Mouse (Mus musculus) limb, embryonic 12.5 days (tissue): ENCODE measurements at regions not wholly inside any gene's neighbourhood (a gene's known extent, or its start where the extent isn't known, plus 50 kb on each side); places are given as distances from the start of the nearest gene placed in this dataset.
"Not testable (repeated sequence)": the region's sequence is repeated elsewhere in the genome, so short reads cannot be mapped to it uniquely, and the experiment has no call there.

ENCODE experiments used
- ATAC-seq: fragments of 200-750 bp; cut with Nextera tagmentation; 2 replicates; pipeline ENCODE4 v1.8.0; 2017; ENCODE audit warnings: low read depth, moderate TSS enrichment; ENCODE audit not compliant: insufficient number of reproducible peaks, insufficient read depth, low FRiP score, low TSS enrichment
- H3K27ac ChIP-seq: fragments of 300-500 bp; sonication (generic); 2 replicates; pipeline ENCODE4 v1.5.1; 2016; ENCODE audit warnings: mild to moderate bottlenecking, moderate library complexity
- H3K27me3 ChIP-seq: fragments of 300-500 bp; sonication (generic); 2 replicates; pipeline ENCODE4 v1.6.1; 2016; ENCODE audit warnings: mild to moderate bottlenecking, moderate library complexity
- H3K36me3 ChIP-seq: fragments of 300-500 bp; sonication (generic); 2 replicates; pipeline ENCODE4 v1.6.1; 2016; ENCODE audit warnings: mild to moderate bottlenecking, moderate library complexity
- H3K4me1 ChIP-seq: fragments of 300-500 bp; sonication (generic); replicated peaks from 2 replicates; pipeline ENCODE4 v1.6.1; 2016
- H3K4me2 ChIP-seq: fragments of 300-500 bp; sonication (generic); 2 replicates; pipeline ENCODE4 v1.6.1; 2016; ENCODE audit warnings: mild to moderate bottlenecking, moderate library complexity
- H3K4me3 ChIP-seq: fragments of 300-500 bp; sonication (generic); replicated peaks from 2 replicates; pipeline ENCODE4 v1.5.1; 2016; ENCODE audit warnings: mild to moderate bottlenecking
- H3K9ac ChIP-seq: fragments of 300-500 bp; sonication (generic); replicated peaks from 2 replicates; pipeline ENCODE4 v1.6.1; 2016; ENCODE audit warnings: mild to moderate bottlenecking, moderate library complexity
- H3K9me3 ChIP-seq: fragments of 300-500 bp; sonication (generic); 2 replicates; pipeline ENCODE4 v1.6.1; 2016; ENCODE audit warnings: mild to moderate bottlenecking, moderate library complexity
- WGBS: fragments of 180-500 bp; shearing (Covaris S2); methylation state at CpG from one replicate; pipeline ENCODE4 v1.1.7; 2016; 5-methylcytosine and 5-hydroxymethylcytosine counted together

DNA sequence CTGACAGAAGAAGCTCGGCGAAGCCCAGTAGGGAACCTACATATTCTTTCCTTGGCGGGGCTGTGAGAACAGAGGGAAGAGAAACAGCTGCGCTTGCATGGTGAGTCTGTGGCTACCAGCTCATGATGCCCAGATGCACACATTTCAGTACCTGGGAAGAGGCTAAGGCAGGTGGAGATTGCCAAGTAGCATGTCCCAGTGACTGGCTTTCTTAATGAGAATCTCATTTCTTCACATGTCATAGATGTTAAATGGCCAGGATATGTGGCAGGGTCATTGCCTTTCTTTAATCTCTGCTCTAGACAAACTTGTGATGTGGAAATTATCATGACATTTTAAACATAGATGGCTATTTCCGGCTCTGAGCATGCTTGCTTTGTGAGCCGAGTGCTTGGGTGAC, 109.5 kb upstream of the Tns3 start:
- Histone ChIP-seq H3K9ac (no peak overlapping the region), H3K4me2 (no peak overlapping the region), H3K27me3 (no peaks in the 10 kb centered on the region), H3K36me3 (no peaks in the 10 kb centered on the region), H3K27ac (no peak overlapping the region), H3K4me1 (0 out of 2 replicates have a peak, but pooled peaks cover 7% of the 10 kb centered on the region), H3K4me3 (no peak overlapping the region), H3K9me3 (no peaks in the 10 kb centered on the region)
- WGBS, result 77% methylated on average over 6 of the region's 6 CpGs
- ATAC-seq, result no peak

DNA sequence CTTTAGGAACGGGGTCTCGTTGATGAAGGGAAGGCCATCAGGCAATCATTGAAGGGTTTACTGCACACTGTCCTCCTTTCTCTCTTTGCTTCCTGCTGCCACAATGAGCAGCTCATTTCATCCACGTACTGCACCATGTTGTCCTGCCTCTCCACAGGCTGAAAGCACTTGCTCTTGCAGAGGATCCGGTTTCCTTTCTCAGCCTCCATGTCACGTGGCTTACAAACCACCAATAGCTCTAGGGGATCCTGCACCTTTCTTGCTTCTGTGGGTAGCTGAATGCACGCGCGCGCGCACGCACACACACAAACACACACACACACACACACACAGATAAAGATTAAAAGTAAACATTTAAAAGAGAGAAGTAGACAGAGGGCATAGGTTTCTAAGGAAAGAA, 108.9 kb upstream of the Tns3 start:
- Histone ChIP-seq H3K9ac (no peak overlapping the region), H3K4me2 (no peak overlapping the region), H3K27ac (no peak overlapping the region), H3K4me1 (0 out of 2 replicates have a peak, but pooled peaks cover 7% of the 10 kb centered on the region), H3K27me3 (no peaks in the 10 kb centered on the region), H3K4me3 (no peak overlapping the region), H3K36me3 (no peaks in the 10 kb centered on the region), H3K9me3 (no peaks in the 10 kb centered on the region)
- ATAC-seq, result no peak
- 80% methylated on average over 11 of the region's 11 CpGs for WGBS

DNA sequence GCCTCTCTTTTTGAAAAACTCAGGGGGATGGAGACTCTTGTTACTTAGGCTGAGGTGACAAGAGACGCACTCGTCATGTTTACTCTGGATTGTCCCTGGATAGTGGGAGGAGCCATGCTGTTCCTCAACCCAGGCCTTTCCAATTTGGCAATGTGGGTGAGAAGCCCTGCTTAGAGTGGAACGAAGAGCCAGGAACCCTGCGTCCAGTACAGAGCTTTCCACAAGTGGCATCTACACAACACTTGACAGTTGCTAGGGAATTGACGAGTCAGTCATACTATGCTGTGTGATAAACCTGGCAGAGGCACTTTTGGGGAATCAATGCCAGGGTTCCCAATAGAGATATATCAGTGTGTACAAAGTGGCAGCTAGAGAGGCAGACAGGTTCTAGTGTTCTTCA, 108.2 kb upstream of the Tns3 start:
- H3K9me3 ChIP-seq, result no peaks in the 10 kb centered on the region
- H3K4me2 ChIP-seq, result no peak overlapping the region
- no peak for ATAC-seq
- no peaks in the 10 kb centered on the region for H3K36me3 ChIP-seq
- H3K27me3 ChIP-seq, result no peaks in the 10 kb centered on the region
- H3K4me1 ChIP-seq, result 0 out of 2 replicates have a peak, but pooled peaks cover 7% of the 10 kb centered on the region
- no peak overlapping the region for H3K4me3 ChIP-seq
- H3K27ac ChIP-seq, result no peak overlapping the region
- WGBS, result 83% methylated on average over 5 of the region's 5 CpGs
- no peak overlapping the region for H3K9ac ChIP-seq

DNA sequence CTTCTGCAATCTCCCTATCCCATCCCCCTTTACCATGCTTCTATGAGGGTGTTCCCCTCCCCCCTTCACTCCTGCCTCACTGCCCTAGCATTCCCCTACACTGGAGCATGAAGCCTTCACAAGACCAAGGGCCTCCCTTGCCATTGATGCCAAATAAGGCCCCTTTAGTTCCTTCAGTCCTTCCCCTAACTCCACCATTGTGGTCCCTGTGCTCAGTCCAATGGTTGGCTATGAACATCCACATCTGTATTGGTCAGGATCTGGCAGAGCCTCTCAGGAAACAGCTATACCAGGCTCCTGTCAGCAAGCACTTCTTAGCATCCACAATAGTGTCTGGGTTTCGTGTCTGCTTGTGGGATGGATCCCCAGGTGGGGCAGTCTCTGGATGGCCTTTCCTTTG, 104.4 kb upstream of the Tns3 start:
- H3K4me1 ChIP-seq, result peaks cover 26% of the 10 kb centered on the region
- not testable (repeated sequence) for H3K36me3 ChIP-seq, H3K9me3 ChIP-seq, H3K27me3 ChIP-seq, H3K9ac ChIP-seq, H3K4me3 ChIP-seq, H3K27ac ChIP-seq, H3K4me2 ChIP-seq, ATAC-seq
- WGBS, result 68% methylated on average over 1 of the region's 1 CpGs

DNA sequence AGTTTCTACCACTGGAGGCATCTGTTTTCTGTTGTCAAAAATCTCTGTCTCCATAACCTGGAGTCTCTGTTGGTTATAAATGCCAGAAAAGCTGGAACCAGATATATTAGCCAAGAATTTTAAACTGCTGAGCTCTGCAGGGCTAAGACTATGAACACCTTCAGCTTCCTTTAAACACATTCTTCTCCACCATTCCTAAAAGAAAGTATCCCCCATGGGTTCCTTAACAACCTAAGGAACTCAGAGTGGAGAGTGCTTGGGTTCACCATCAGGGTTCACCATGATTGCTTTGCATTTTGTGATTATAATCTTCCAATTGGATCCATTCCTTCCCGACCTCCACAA, 101.2 kb upstream of the Tns3 start:
- H3K27ac ChIP-seq, result peak overlapping the region; percentile 57; the same call in 1 of the 2 replicates
- H3K36me3 ChIP-seq, result no peaks in the 10 kb centered on the region
- no peak for ATAC-seq
- no peaks in the 10 kb centered on the region for H3K9me3 ChIP-seq
- 67% methylated on average over 1 of the region's 1 CpGs for WGBS
- H3K4me3 ChIP-seq, result no peak overlapping the region
- H3K4me1 ChIP-seq, result peaks cover 44% of the 10 kb centered on the region
- no peak overlapping the region for H3K9ac ChIP-seq
- no peak overlapping the region for H3K4me2 ChIP-seq
- H3K27me3 ChIP-seq, result no peaks in the 10 kb centered on the region

DNA sequence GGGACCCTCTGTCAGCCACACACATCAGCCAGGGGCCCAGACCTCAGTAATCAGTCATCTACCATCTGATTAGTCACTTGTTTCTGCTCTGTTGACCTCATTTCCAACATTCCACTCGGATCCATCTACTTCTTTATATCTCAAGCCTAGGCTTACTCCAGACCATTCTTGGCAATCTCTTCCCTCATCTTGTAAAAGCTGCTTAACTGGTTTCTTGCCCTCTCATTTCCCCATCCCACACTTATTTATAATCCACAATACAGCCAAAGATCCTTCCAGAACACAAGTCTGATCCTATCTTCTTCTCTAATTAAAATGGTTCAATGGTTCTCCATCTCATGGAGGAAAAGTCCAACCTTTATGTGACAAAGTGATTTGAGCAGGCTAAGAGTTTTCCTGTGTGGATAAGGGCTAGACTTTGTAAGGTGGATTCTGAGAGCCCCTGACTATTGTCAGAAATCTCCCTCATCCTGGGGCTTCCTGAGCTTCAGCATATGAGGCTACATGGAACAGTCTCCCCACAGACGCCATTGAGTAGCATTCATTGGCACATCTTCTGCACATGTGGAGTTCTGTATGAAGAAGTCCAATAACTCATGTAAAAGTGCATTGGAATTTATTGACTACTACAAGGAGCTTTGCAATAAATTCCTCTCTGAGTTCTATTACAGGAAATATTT, 100.7 kb upstream of the Tns3 start:
- Histone ChIP-seq H3K9ac (no peak overlapping the region), H3K27me3 (no peaks in the 10 kb centered on the region), H3K36me3 (no peaks in the 10 kb centered on the region), H3K27ac (peak overlapping the region; percentile 72), H3K4me3 (no peak overlapping the region), H3K4me2 (no peak overlapping the region), H3K4me1 (peaks cover 44% of the 10 kb centered on the region), H3K9me3 (no peaks in the 10 kb centered on the region)
- WGBS, result 70% methylated on average over 2 of the region's 2 CpGs
- no peak for ATAC-seq

DNA sequence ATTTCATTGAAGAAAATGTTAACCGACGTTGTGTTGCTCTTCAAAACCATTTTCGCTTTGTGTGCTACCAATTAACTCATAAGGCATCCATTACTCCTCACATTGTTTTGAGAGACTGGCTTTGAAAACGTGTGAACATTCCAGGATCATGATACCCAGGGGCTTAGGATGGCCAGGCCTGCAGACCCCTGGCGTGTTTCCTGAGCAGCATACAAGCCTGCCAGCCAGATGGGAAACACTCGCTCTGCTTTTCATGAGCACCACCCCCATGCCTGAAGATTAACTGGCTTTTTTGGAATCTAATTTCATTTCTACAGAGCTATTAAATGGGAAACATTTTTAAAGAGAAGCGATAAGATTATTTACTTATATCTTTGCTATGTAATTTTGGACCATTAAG, 99.1 kb upstream of the Tns3 start:
- ATAC-seq, result peak; percentile 49; the same call in 1 of the 2 replicates

DNA sequence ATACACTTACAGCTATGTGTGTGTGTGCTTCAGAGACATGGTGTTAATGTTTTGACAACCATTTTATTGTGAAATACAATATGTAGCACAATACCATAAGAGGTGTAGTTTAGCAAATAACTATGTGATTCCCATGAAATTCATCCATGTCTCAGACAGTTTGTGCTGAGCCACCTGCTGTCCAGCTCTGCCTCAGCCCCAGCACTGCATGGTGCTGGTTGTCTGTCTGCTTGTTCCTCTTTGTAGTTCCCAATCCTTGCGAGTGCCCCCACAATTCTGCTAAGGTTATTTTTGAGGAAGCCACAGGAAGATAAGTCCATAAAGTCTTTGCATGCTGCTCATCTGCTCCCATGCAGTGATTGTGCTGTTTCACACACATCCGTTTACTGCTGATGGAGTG, 97.8 kb upstream of the Tns3 start:
- Histone ChIP-seq H3K9ac (no peak overlapping the region), H3K4me3 (no peak overlapping the region), H3K27me3 (no peaks in the 10 kb centered on the region), H3K27ac (peak overlapping the region; percentile 92), H3K36me3 (no peaks in the 10 kb centered on the region), H3K9me3 (no peaks in the 10 kb centered on the region), H3K4me1 (peaks cover 44% of the 10 kb centered on the region), H3K4me2 (no peak overlapping the region)
- 0 out of 2 replicates have a peak, but pooled peaks have one; percentile 60 for ATAC-seq
- WGBS, result 58% methylated on average over 2 of the region's 2 CpGs

More for the DNA sequence above, 99.1 kb upstream of the Tns3 start:
- H3K27ac ChIP-seq, result peak overlapping the region; percentile 79
- no peaks in the 10 kb centered on the region for H3K36me3 ChIP-seq
- no peak overlapping the region for H3K4me2 ChIP-seq
- H3K4me3 ChIP-seq, result no peak overlapping the region
- peaks cover 44% of the 10 kb centered on the region for H3K4me1 ChIP-seq
- WGBS, result 24% methylated on average over 7 of the region's 7 CpGs
- no peaks in the 10 kb centered on the region for H3K9me3 ChIP-seq
- H3K27me3 ChIP-seq, result no peaks in the 10 kb centered on the region
- no peak overlapping the region for H3K9ac ChIP-seq

DNA sequence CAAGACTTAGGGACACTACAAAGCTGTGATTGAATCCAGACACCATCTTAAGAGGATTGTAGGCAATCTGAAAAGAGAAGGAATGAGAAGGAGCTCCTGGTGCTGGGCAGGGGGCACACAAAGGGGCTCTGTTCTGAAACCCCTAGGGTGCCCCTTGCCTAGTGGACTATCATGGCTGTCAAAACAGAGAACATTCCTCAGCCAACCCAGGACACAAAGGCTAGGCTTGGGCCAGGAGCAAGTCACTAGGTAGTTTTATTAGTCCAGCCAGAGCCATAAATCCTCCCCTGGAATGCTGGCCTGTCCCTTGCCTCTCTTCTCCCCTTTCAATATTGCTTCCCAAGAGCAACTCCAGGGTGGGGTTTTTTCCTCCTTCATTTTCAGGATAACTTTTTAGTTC, 97.3 kb upstream of the Tns3 start:
- H3K9me3 ChIP-seq, result no peaks in the 10 kb centered on the region
- no peak overlapping the region for H3K4me2 ChIP-seq
- H3K27ac ChIP-seq, result peak overlapping the region; percentile 92
- H3K9ac ChIP-seq, result no peak overlapping the region
- H3K4me3 ChIP-seq, result no peak overlapping the region
- H3K27me3 ChIP-seq, result no peaks in the 10 kb centered on the region
- peak; percentile 64; the same call in 1 of the 2 replicates for ATAC-seq
- H3K36me3 ChIP-seq, result no peaks in the 10 kb centered on the region
- peaks cover 40% of the 10 kb centered on the region for H3K4me1 ChIP-seq

DNA sequence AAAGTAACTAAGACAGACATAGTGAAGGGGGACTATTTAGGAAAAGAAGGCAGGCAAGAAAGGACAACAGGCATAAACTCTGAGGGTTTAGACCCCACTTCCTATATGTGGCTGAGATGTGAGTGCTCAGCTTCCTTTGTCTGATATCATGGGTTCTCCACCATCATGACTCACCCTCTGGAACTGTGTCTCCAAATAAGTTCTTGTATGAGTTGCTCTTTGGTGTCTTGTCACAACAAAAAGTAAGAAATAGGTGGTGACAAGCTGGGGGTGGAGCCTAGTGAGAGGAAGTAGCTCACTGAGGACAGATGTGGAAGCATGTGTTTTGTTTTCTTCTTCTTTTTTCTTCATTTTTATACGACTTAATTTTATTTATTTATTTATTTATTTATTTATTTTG, 95.5 kb upstream of the Tns3 start:
- ATAC-seq, result no peak
- 81% methylated on average over 1 of the region's 1 CpGs for WGBS
- Histone ChIP-seq H3K36me3 (no peaks in the 10 kb centered on the region), H3K4me1 (peaks cover 32% of the 10 kb centered on the region), H3K27me3 (no peaks in the 10 kb centered on the region), H3K4me3 (no peak overlapping the region), H3K9ac (no peak overlapping the region), H3K9me3 (peaks cover under 1% of the 10 kb centered on the region; the same call in 1 of the 2 replicates), H3K4me2 (no peak overlapping the region), H3K27ac (no peak overlapping the region)

DNA sequence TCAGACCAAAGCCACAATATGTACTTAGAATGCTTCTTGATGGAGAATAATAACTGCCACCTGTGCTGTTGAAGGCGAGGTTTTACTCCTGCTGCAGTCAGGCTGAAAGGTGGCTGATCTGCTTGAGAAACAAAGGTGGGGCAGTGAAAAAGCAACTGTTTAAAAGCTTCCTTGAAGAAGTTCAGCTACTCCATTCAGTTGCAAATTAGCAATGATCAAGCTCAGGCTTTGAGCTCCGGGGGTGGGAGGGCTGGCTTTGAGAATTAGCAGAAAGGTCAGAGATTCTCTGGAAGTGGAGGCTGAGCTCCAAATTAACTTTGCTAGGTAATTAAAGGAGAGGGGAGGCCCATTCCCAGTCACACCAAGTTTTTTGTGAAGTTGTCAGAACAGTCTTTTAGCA, 90.2 kb upstream of the Tns3 start:
- not testable (repeated sequence) for H3K4me3 ChIP-seq, H3K27ac ChIP-seq, H3K9me3 ChIP-seq, H3K9ac ChIP-seq, H3K4me2 ChIP-seq, H3K4me1 ChIP-seq, H3K27me3 ChIP-seq, H3K36me3 ChIP-seq, ATAC-seq
- WGBS, result 25% methylated on average over 2 of the region's 2 CpGs

DNA sequence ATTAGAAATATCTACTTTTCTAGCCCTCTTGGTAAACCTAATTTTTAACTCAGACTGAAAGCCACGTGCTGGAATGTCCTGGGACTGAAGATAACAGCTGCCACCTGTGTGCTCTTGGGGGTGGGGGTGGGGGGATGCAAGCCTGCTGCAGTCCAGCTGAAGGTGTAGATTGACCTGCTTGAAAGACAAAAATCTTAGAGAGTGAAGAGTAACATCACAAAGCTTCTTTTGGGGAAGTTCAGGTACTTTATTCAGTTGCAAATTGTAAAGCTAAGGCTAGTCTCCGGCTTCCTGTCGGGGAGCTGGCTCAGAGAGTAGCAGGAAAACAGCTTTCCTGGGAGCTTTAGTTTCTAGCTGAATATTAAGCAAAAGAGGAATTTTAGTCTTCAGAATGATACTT, 71.4 kb upstream of the Tns3 start:
- not testable (repeated sequence) for H3K9me3 ChIP-seq, H3K36me3 ChIP-seq
- 67% methylated on average over 3 of the region's 3 CpGs for WGBS

More for the DNA sequence above, 71.4 kb upstream of the Tns3 start:
- not testable (repeated sequence) for H3K4me2 ChIP-seq, H3K9ac ChIP-seq, H3K4me1 ChIP-seq, H3K27ac ChIP-seq, ATAC-seq, H3K4me3 ChIP-seq, H3K27me3 ChIP-seq
